Mouse (Mus musculus): ENCODE results near the gene Rps5. TPM values are rescaled to one million over a fixed set of nuclear protein-coding genes. Genes with fewer than 3 reads are reported as not detected.

The Rps5 gene
- polyA plus RNA-seq, 1 experiment: 1,171 TPM

DNA sequence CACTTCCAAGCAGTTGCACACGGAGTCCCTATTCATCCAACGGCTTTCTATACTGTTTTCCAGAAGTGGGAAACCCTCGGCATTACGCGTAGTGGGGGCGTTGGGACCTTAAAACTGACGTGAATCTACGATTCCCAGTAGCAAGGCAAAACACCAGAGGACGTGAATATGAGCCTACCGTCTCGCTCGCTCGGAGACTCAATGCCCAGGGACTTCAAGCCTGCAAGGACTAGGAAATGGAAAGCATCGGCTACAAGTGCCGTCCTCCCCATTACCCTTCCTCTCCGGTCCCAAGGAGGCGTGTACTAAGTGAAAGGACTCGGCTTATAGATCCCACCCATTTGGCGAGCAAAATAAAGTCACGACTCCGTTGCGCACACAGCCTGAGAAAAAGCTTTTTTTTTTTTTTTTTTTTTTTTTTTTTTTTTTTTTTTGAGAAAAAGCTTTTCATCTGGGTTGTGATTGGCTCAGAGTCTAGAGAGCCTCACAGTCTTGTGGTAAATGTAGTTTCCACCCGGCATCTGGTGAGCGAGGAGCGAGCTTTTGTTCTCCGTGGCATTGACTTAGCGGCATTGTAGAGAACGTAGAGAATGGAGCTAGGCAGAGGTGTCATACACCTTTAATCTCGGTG is 39.5 kb downstream of the Rps5 start:
- H3K4me1 ChIP-seq (ENCODE audit: control insufficient read depth, insufficient read depth, low read length): no peaks in the 10 kb centered on the region; the same call in 1 of the 2 replicates
- TF ChIP-seq POLR2A (IDR thresholded peaks at IDR 0.05; ENCODE audit: borderline replicate concordance, control insufficient read depth, low read depth, low read length) (no peak), CTCF (IDR thresholded peaks at IDR 0.05; ENCODE audit: control insufficient read depth, insufficient read depth, low read length) (no peak)
- H3K4me3 ChIP-seq (replicated peaks; ENCODE audit: control insufficient read depth, low read depth, low read length): peak overlapping the region; percentile 73
- WGBS: under 1% methylated on average over 29 of the region's 29 CpGs
- peak overlapping the region; percentile 35 for H3K27ac ChIP-seq (ENCODE audit: control insufficient read depth, insufficient read depth, low read depth, low read length, poor library complexity)

DNA sequence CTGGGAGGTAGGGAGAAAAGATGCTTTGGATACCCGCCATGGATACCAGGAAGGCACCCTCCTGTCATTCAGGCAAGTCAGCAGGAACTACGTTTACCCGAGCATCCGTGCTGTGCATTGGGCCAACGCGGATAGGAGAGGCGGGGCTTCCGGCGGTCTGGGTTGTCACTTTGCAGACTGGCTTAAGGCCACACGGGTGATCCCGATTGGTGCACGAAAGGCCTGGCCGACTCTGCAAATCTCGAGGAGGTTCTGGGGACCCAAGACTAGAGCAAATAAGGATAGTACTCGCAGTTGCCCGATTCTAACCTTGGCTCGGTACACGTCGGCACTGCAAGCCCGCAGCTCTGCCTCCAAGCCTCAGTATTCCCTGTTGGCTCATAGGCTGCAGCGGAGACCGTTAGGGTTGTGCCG is 43.6 kb downstream of the Rps5 start, which contains the start of gene Zfp324:
TSS of gene Zfp324 (plus strand) at position 161 of the 414 bp plus-strand sequence.
- under 1% methylated on average over 23 of the region's 23 CpGs for WGBS

GRCm38 (mm10) chr7:12966104-12966845 is 44.2 kb downstream of the Rps5 start:
- peak overlapping the region; percentile 67 for H3K27ac ChIP-seq (ENCODE audit: control insufficient read depth, insufficient read depth, low read depth, low read length, poor library complexity)
- no peaks in the 10 kb centered on the region; the same call in 1 of the 2 replicates for H3K4me1 ChIP-seq (ENCODE audit: control insufficient read depth, insufficient read depth, low read length)
- peak overlapping the region; percentile 82 for H3K4me3 ChIP-seq (replicated peaks; ENCODE audit: control insufficient read depth, low read depth, low read length)
- 1% methylated on average over 29 of the region's 29 CpGs for WGBS
- TF ChIP-seq POLR2A (IDR thresholded peaks at IDR 0.05; ENCODE audit: borderline replicate concordance, control insufficient read depth, low read depth, low read length) (no peak), CTCF (IDR thresholded peaks at IDR 0.05; ENCODE audit: control insufficient read depth, insufficient read depth, low read length) (no peak)

More for the DNA sequence above, 43.6 kb downstream of the Rps5 start, which contains the start of gene Zfp324:
- Histone ChIP-seq H3K4me1 (ENCODE audit: control insufficient read depth, insufficient read depth, low read length) (no peaks in the 10 kb centered on the region; the same call in 1 of the 2 replicates), H3K27ac (ENCODE audit: control insufficient read depth, insufficient read depth, low read depth, low read length, poor library complexity) (peak within 1 kb of the TSS; percentile 67), H3K4me3 (replicated peaks; ENCODE audit: control insufficient read depth, low read depth, low read length) (peak within 1 kb of the TSS; percentile 82)
- TF ChIP-seq CTCF (IDR thresholded peaks at IDR 0.05; ENCODE audit: control insufficient read depth, insufficient read depth, low read length) (no peak), POLR2A (IDR thresholded peaks at IDR 0.05; ENCODE audit: borderline replicate concordance, control insufficient read depth, low read depth, low read length) (peak; percentile 75; the same call in 1 of the 2 replicates)

GRCm38 (mm10) chr7:12970906-12971305 is 48.8 kb downstream of the Rps5 start:
- TF ChIP-seq POLR2A (IDR thresholded peaks at IDR 0.05; ENCODE audit: borderline replicate concordance, control insufficient read depth, low read depth, low read length) (no peak), CTCF (IDR thresholded peaks at IDR 0.05; ENCODE audit: control insufficient read depth, insufficient read depth, low read length) (no peak)
- 93% methylated on average over 25 of the region's 25 CpGs for WGBS
- H3K4me3 ChIP-seq (replicated peaks; ENCODE audit: control insufficient read depth, low read depth, low read length): no peak overlapping the region
- H3K27ac ChIP-seq (ENCODE audit: control insufficient read depth, insufficient read depth, low read depth, low read length, poor library complexity): no peak overlapping the region; the same call in 1 of the 2 replicates
- no peaks in the 10 kb centered on the region; the same call in 1 of the 2 replicates for H3K4me1 ChIP-seq (ENCODE audit: control insufficient read depth, insufficient read depth, low read length)

Other genes starting within 250 kb of the Rps5 start
- not detected in 2 replicates for gene Vmn2r55, start 237.3 kb upstream of the Rps5 start, polyA plus RNA-seq (2011; ENCODE audit: insufficient read depth, insufficient read length, low replicate concordance, missing spikeins)
- not detected in 2 replicates for gene Vmn2r56, start 187.3 kb upstream of the Rps5 start, polyA plus RNA-seq (2011; ENCODE audit: insufficient read depth, insufficient read length, low replicate concordance, missing spikeins)
- 0.27 and 1.2 TPM in 2 replicates for gene Zscan18, start 118.7 kb upstream of the Rps5 start, polyA plus RNA-seq (2011; ENCODE audit: insufficient read depth, insufficient read length, low replicate concordance, missing spikeins)
- gene Zfp329, start 103.4 kb upstream of the Rps5 start, polyA plus RNA-seq (2011; ENCODE audit: insufficient read depth, insufficient read length, low replicate concordance, missing spikeins): 3.4 and 11.5 TPM in 2 replicates
- 14.6 and 24.9 TPM in 2 replicates for gene Zfp110, start 87.5 kb upstream of the Rps5 start, polyA plus RNA-seq (2011; ENCODE audit: insufficient read depth, insufficient read length, low replicate concordance, missing spikeins)
- gene Zfp128, start 41.1 kb upstream of the Rps5 start, polyA plus RNA-seq (2011; ENCODE audit: insufficient read depth, insufficient read length, low replicate concordance, missing spikeins): 0.65 TPM in 1 of 2 replicates, not detected in the other
- gene Zscan22, start 24.5 kb upstream of the Rps5 start, polyA plus RNA-seq (2011; ENCODE audit: insufficient read depth, insufficient read length, low replicate concordance, missing spikeins): 2.3 and 2.6 TPM in 2 replicates
- gene Rnf225, start 5.1 kb downstream of the Rps5 start, polyA plus RNA-seq (2011; ENCODE audit: insufficient read depth, insufficient read length, low replicate concordance, missing spikeins): 0.47 and 0.74 TPM in 2 replicates
- 0.70 and 0.80 TPM in 2 replicates for gene Zfp324, start 43.5 kb downstream of the Rps5 start, polyA plus RNA-seq (2011; ENCODE audit: insufficient read depth, insufficient read length, low replicate concordance, missing spikeins)
- gene Zfp446, start 55.6 kb downstream of the Rps5 start, polyA plus RNA-seq (2011; ENCODE audit: insufficient read depth, insufficient read length, low replicate concordance, missing spikeins): 2.3 and 4.4 TPM in 2 replicates
- 1.7 and 2.2 TPM in 2 replicates for gene Slc27a5, start 75.9 kb downstream of the Rps5 start, polyA plus RNA-seq (2011; ENCODE audit: insufficient read depth, insufficient read length, low replicate concordance, missing spikeins)
- gene Trim28, start 76.8 kb downstream of the Rps5 start, polyA plus RNA-seq (2011; ENCODE audit: insufficient read depth, insufficient read length, low replicate concordance, missing spikeins): 163 and 286 TPM in 2 replicates
- 9.6 and 10.0 TPM in 2 replicates for gene Zbtb45, start 87.7 kb downstream of the Rps5 start, polyA plus RNA-seq (2011; ENCODE audit: insufficient read depth, insufficient read length, low replicate concordance, missing spikeins)
- 123 and 183 TPM in 2 replicates for gene Chmp2a, start 112.5 kb downstream of the Rps5 start, polyA plus RNA-seq (2011; ENCODE audit: insufficient read depth, insufficient read length, low replicate concordance, missing spikeins)
- 132 and 135 TPM in 2 replicates for gene Ube2m, start 116.0 kb downstream of the Rps5 start, polyA plus RNA-seq (2011; ENCODE audit: insufficient read depth, insufficient read length, low replicate concordance, missing spikeins)
- gene Mzf1, start 132.5 kb downstream of the Rps5 start, polyA plus RNA-seq (2011; ENCODE audit: insufficient read depth, insufficient read length, low replicate concordance, missing spikeins): 0.83 and 4.1 TPM in 2 replicates
- 0.55 and 0.77 TPM in 2 replicates for gene Vmn1r85, start 172.9 kb downstream of the Rps5 start, polyA plus RNA-seq (2011; ENCODE audit: insufficient read depth, insufficient read length, low replicate concordance, missing spikeins)
- gene Vmn1r86, start 197.6 kb downstream of the Rps5 start, polyA plus RNA-seq (2011; ENCODE audit: insufficient read depth, insufficient read length, low replicate concordance, missing spikeins): not detected in 2 replicates
- not detected in 2 replicates for gene Vmn1r87, start 217.9 kb downstream of the Rps5 start, polyA plus RNA-seq (2011; ENCODE audit: insufficient read depth, insufficient read length, low replicate concordance, missing spikeins)
- gene Vmn1r88, start 237.3 kb downstream of the Rps5 start, polyA plus RNA-seq (2011; ENCODE audit: insufficient read depth, insufficient read length, low replicate concordance, missing spikeins): 0.31 and 1.7 TPM in 2 replicates

All from bone marrow, adult 2 months (tissue).